Mouse (Mus musculus) myocyte (in vitro differentiated cells): Measurements from ENCODE around the gene Sult2a7. TPM values are rescaled to one million over a fixed set of nuclear protein-coding genes. Genes with fewer than 3 reads are reported as not detected.

Experiments
- H3K27me3 ChIP-seq: one replicate; pipeline ENCODE4 v1.6.1; 2011; ENCODE audit not compliant: control insufficient read depth, insufficient read depth, insufficient read length
- H3K36me3 ChIP-seq: one replicate; pipeline ENCODE4 v1.6.1; 2011; ENCODE audit not compliant: control insufficient read depth, insufficient read depth
- H3K4me2 ChIP-seq: one replicate; pipeline ENCODE4 v1.6.1; 2011; ENCODE audit warnings: low read depth, control low read depth
- H3K4me3 ChIP-seq: one replicate; pipeline ENCODE4 v1.5.1; 2011; ENCODE audit warnings: mild to moderate bottlenecking, control low read depth, moderate library complexity
- H3K79me2 ChIP-seq: one replicate; pipeline ENCODE4 v1.6.1; 2011; ENCODE audit not compliant: control insufficient read depth, insufficient read depth
- H3ac ChIP-seq: one replicate; pipeline ENCODE4 v1.6.1; 2011; ENCODE audit not compliant: control insufficient read depth, insufficient read length
- CEBPB ChIP-seq: IDR thresholded peaks from 2 replicates; pipeline ENCODE4 v1.6.1; 2011; ENCODE audit warnings: mild to moderate bottlenecking, moderate library complexity; ENCODE audit not compliant: poor library complexity, insufficient read depth, severe bottlenecking
- E2F4 ChIP-seq: IDR thresholded peaks from one replicate; pipeline ENCODE4 v1.6.1; 2011; ENCODE audit warnings: mild to moderate bottlenecking, control low read depth, moderate library complexity; ENCODE audit not compliant: insufficient read depth
- MAX ChIP-seq: IDR thresholded peaks from one replicate; pipeline ENCODE4 v1.6.1; 2011; ENCODE audit warnings: low read depth, mild to moderate bottlenecking, control low read depth
- MYOD1 ChIP-seq, 3 experiments: IDR thresholded peaks; one replicate each; pipeline ENCODE4 v1.6.1; 2011; ENCODE audit warnings: control low read depth in 2 of 3, low read depth in 2 of 3, mild to moderate bottlenecking in 2 of 3, moderate library complexity in 1 of 3; ENCODE audit not compliant: insufficient read length in 2 of 3, control insufficient read depth in 1 of 3
- MYOG ChIP-seq, 3 experiments: IDR thresholded peaks; one replicate each; pipeline ENCODE4 v1.6.1; 2011; ENCODE audit warnings: control low read depth in 2 of 3, low read depth in 2 of 3, mild to moderate bottlenecking in 2 of 3; ENCODE audit not compliant: insufficient read length in 2 of 3, control insufficient read depth in 1 of 3, insufficient read depth in 1 of 3
- POLR2A ChIP-seq: IDR thresholded peaks from one replicate; pipeline ENCODE4 v1.6.1; 2011; ENCODE audit warnings: low read depth, mild to moderate bottlenecking, control low read depth, moderate library complexity; ENCODE audit not compliant: insufficient read length
- POLR2AphosphoS2 ChIP-seq: IDR thresholded peaks from one replicate; pipeline ENCODE4 v1.6.1; 2011; ENCODE audit warnings: low read depth, control low read depth; ENCODE audit not compliant: insufficient read length
- REST ChIP-seq: IDR thresholded peaks from one replicate; pipeline ENCODE4 v1.6.1; 2011; ENCODE audit warnings: mild to moderate bottlenecking, control low read depth, moderate library complexity; ENCODE audit not compliant: insufficient read depth, insufficient read length
- SRF ChIP-seq: IDR thresholded peaks from one replicate; pipeline ENCODE4 v1.6.1; 2011; ENCODE audit warnings: low read depth; ENCODE audit not compliant: control insufficient read depth, insufficient read length
- TCF12 ChIP-seq: IDR thresholded peaks from one replicate; pipeline ENCODE4 v1.6.1; 2011; ENCODE audit warnings: mild to moderate bottlenecking, control low read depth; ENCODE audit not compliant: poor library complexity, insufficient read depth, severe bottlenecking
- TCF3 ChIP-seq: IDR thresholded peaks from one replicate; pipeline ENCODE4 v1.6.1; 2011; ENCODE audit warnings: low read depth, control low read depth; ENCODE audit not compliant: insufficient read length
- USF1 ChIP-seq: IDR thresholded peaks from one replicate; pipeline ENCODE4 v1.6.1; 2011; ENCODE audit warnings: low read depth, mild to moderate bottlenecking, control low read depth, moderate library complexity
- polyA plus RNA-seq: library from polyadenylated mRNA; unstranded; fragments of >200 nt; fragmentation: generic; extraction: Trizol; gene quantifications from one replicate; pipeline ENCODE4 v1.2.1, GENCODE M21; 2012; ENCODE audit warnings: missing spikeins

The Sult2a7 gene
- not detected for polyA plus RNA-seq

- no peak within 1 kb of the TSS for H3K4me2 ChIP-seq
- no peaks in the 10 kb centered on the region for H3K36me3 ChIP-seq
- no peaks in the 10 kb centered on the region for H3K79me2 ChIP-seq
- TF ChIP-seq USF1 (no peak), MYOD1 (IDR thresholded peaks at IDR 0.05; ENCODE audit: control insufficient read depth in 1 of 3, insufficient read length in 2 of 3, low read depth in 2 of 3) (no peak), E2F4 (no peak), CEBPB (no peak), REST (no peak), MYOG (IDR thresholded peaks at IDR 0.05; ENCODE audit: control insufficient read depth in 1 of 3, insufficient read depth in 1 of 3, insufficient read length in 2 of 3, low read depth in 2 of 3) (no peak), MAX (no peak), SRF (no peak), TCF12 (no peak), TCF3 (no peak), POLR2AphosphoS2 (no peak), POLR2A (no peak)
- H3K4me3 ChIP-seq = no peak within 1 kb of the TSS
- H3ac ChIP-seq = no peak within 1 kb of the TSS
- no peaks in the 10 kb centered on the region for H3K27me3 ChIP-seq
Measured at GRCm38 (mm10) chr7:14494130-14494529, at the start of gene Sult2a7. Gene Sult2a7 (minus strand): TSS chr7:14494230.

GRCm38 (mm10) chr7:14525280-14525679 is 31.2 kb upstream of the Sult2a7 start:
- no peak for TF ChIP-seq CEBPB
- TF ChIP-seq REST = no peak
- TF ChIP-seq TCF3 = no peak
- no peak for TF ChIP-seq MYOD1 (IDR thresholded peaks at IDR 0.05; ENCODE audit: control insufficient read depth in 1 of 3, insufficient read length in 2 of 3, low read depth in 2 of 3)
- TF ChIP-seq MAX = no peak
- TF ChIP-seq SRF = no peak
- TF ChIP-seq USF1 = no peak
- no peak overlapping the region for H3ac ChIP-seq
- no peaks in the 10 kb centered on the region for H3K36me3 ChIP-seq
- no peaks in the 10 kb centered on the region for H3K79me2 ChIP-seq
- no peaks in the 10 kb centered on the region for H3K27me3 ChIP-seq
- H3K4me3 ChIP-seq = no peak overlapping the region
- no peak overlapping the region for H3K4me2 ChIP-seq

GRCm38 (mm10) chr7:14522636-14523035 is 28.6 kb upstream of the Sult2a7 start:
- H3K36me3 ChIP-seq = no peaks in the 10 kb centered on the region
- no peak overlapping the region for H3K4me3 ChIP-seq
- no peak overlapping the region for H3ac ChIP-seq
- no peaks in the 10 kb centered on the region for H3K79me2 ChIP-seq
- no peaks in the 10 kb centered on the region for H3K27me3 ChIP-seq
- TF ChIP-seq MYOG (IDR thresholded peaks at IDR 0.05; ENCODE audit: control insufficient read depth in 1 of 3, insufficient read depth in 1 of 3, insufficient read length in 2 of 3, low read depth in 2 of 3) (no peak), CEBPB (no peak), E2F4 (no peak), REST (no peak), TCF12 (no peak), SRF (no peak), TCF3 (no peak), POLR2AphosphoS2 (no peak), MAX (no peak), POLR2A (no peak), MYOD1 (IDR thresholded peaks at IDR 0.05; ENCODE audit: control insufficient read depth in 1 of 3, insufficient read length in 2 of 3, low read depth in 2 of 3) (no peak), USF1 (no peak)
- H3K4me2 ChIP-seq = no peak overlapping the region

- Histone ChIP-seq H3K36me3 (no peaks in the 10 kb centered on the region), H3K4me2 (no peak overlapping the region), H3K27me3 (no peaks in the 10 kb centered on the region), H3K4me3 (no peak overlapping the region), H3ac (no peak overlapping the region), H3K79me2 (no peaks in the 10 kb centered on the region)
- TF ChIP-seq MAX = no peak
- no peak for TF ChIP-seq USF1
- TF ChIP-seq SRF = no peak
- TF ChIP-seq MYOD1 (IDR thresholded peaks at IDR 0.05; ENCODE audit: control insufficient read depth in 1 of 3, insufficient read length in 2 of 3, low read depth in 2 of 3) = no peak
- TF ChIP-seq MYOG (IDR thresholded peaks at IDR 0.05; ENCODE audit: control insufficient read depth in 1 of 3, insufficient read depth in 1 of 3, insufficient read length in 2 of 3, low read depth in 2 of 3) = no peak
- TF ChIP-seq E2F4 = no peak
- no peak for TF ChIP-seq TCF3
- no peak for TF ChIP-seq REST
- no peak for TF ChIP-seq POLR2AphosphoS2
Measured at GRCm38 (mm10) chr7:14518301-14518700, 24.3 kb upstream of the Sult2a7 start.

GRCm38 (mm10) chr7:14492886-14493285 is 1.1 kb downstream of the Sult2a7 start:
- no peaks in the 10 kb centered on the region for H3K27me3 ChIP-seq
- H3K79me2 ChIP-seq = no peaks in the 10 kb centered on the region
- no peak overlapping the region for H3ac ChIP-seq
- no peak for TF ChIP-seq E2F4
- TF ChIP-seq REST = no peak
- TF ChIP-seq MAX = no peak
- TF ChIP-seq MYOG (IDR thresholded peaks at IDR 0.05; ENCODE audit: control insufficient read depth in 1 of 3, insufficient read depth in 1 of 3, insufficient read length in 2 of 3, low read depth in 2 of 3) = no peak
- TF ChIP-seq TCF12 = no peak
- TF ChIP-seq CEBPB = no peak
- no peak for TF ChIP-seq MYOD1 (IDR thresholded peaks at IDR 0.05; ENCODE audit: control insufficient read depth in 1 of 3, insufficient read length in 2 of 3, low read depth in 2 of 3)
- no peak for TF ChIP-seq TCF3
- no peak for TF ChIP-seq POLR2A
- no peak overlapping the region for H3K4me3 ChIP-seq
- no peaks in the 10 kb centered on the region for H3K36me3 ChIP-seq
- no peak overlapping the region for H3K4me2 ChIP-seq
